Mouse (Mus musculus) megakaryocyte, adult 5-6 weeks (primary cell): Measurements from ENCODE around the gene B3galt4. TPM values are rescaled to one million over a fixed set of nuclear protein-coding genes. Genes with fewer than 3 reads are reported as not detected.
A peak's percentile ranks its signal among the peaks of the same experiment; 100 is the strongest.
"Not testable (repeated sequence)": the region's sequence is repeated elsewhere in the genome, so short reads cannot be mapped to it uniquely, and the experiment has no call there.

Source experiments
- ATAC-seq: 2 replicates; pipeline ENCODE4 v1.8.0; 2016; ENCODE audit warnings: mild to moderate bottlenecking, inconsistent platforms; ENCODE audit not compliant: poor library complexity, severe bottlenecking
- total RNA-seq, 2 experiments: library from RNA; stranded (forward) in 1 of 2; stranded (reverse) in 1 of 2; fragments of 153-499, 151-499 nt in 1 of 2; fragments of 221-1000, 200-1000 nt in 1 of 2; gene quantifications; 2 replicates each; pipeline versions ENCODE4 v1.2.3 to v1.2.4; 2015 to 2017

B3galt4 gene
- total RNA-seq, 2 experiments from 2014 or later = 3.5 to 5.7 TPM

GRCm38 (mm10) chr17:33909077-33909868 is 42.0 kb downstream of the B3galt4 start, which contains the start of gene Daxx:
Daxx (plus strand) TSS chr17:33909414.
- ATAC-seq = peak; percentile 95

DNA sequence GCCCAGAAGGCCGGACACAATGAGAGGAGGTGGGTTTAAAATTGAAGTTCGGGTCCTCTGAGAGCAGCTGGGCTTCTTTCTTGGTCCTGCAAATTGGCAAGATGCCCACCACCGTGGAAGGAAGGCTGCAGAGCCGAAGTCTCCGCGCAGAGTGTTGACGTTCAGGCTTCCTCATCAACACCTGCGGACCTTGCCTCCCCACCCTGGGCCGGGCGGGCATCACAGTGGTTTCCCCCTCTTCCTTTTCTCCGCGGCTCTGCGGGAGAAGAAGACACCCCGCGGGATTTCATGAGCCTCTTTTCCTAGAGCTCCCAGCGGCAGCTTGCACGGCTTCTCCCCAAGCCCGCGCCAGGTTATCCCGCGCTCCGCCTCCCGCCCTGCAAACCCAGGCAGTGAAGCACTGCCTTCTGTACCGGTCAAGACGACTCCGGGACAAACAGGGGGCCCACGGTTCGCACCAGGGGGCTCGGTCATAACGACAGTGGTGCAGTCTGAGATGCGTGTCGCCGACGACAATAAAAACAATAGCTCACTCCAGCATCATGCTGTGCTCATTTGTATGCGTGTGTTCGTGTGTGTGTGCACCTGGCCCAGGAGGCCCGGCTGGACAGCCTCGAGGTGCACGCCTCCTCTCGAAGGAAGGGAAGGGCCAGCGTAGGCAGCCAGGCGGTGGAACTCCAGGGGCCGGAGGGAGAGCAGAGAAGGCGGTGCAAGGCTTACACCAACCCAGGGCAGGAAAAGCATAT is 42.8 kb downstream of the B3galt4 start:
- ATAC-seq = peak; percentile 37

DNA sequence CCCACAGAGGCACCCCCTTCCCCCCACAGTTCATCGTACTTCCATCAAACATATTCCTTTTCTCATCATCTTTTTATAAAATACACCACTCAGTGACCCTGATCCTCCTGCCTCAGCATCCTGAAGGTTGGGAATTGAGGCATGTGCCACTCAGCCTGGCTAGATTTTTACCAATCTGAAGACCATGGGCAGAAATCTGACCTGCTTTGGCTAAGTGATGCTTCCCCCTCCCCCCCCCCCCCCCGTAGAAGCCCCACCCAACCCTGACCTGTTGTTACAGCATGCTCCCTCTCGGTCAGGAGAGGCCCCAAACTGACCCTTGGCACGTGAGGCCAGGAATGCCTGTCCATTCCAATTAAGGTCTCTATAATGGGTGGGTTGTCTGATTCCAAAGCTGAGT is 46.5 kb downstream of the B3galt4 start, which contains the start of gene Platr17:
Gene Platr17 (plus strand): TSS at position 301 of the 400 bp plus-strand sequence.
- not testable (repeated sequence) for ATAC-seq

- not testable (repeated sequence) for ATAC-seq
These were observed 47.2 kb downstream of the B3galt4 start for GRCm38 (mm10) chr17:33903911-33904651.

DNA sequence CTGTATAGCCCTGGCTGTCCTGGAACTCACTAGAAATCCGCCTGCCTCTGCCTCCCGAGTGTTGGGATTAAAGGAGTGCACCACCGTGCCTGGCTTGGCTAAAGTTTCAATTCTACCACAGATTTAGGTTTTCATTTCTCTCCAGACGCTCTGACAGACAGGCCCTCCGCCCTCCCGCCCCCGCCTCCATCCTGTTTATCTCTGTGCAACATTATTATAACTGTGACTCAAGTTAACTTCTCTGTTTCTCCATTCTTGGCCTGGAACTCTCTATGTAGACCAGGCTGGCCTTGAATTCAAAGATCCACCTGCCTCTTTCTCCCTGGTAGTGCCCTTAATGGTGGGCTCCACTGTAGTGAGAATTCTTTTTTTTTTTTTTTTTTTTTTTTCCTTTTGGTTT is 48.8 kb downstream of the B3galt4 start:
- no peak for ATAC-seq

DNA sequence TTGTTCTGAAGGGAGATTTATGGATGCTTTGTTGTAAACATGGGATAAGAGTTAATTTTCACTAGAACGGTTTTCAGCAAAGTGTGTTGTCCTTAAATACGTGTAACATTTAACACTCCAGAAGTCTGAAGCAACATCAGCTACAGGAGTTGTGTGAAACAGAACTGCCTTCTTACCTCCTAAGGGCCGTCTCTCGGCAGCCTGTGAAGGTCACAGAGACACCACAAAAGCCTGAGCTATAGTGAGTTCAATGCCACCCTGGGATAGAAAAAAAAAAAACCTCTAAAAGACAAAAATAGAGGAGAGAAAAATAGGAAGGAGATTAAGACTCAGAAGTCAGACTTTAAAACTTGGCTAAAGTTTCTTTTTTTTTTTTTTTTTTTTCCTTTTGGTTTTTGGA is 49.2 kb downstream of the B3galt4 start:
- ATAC-seq = no peak

DNA sequence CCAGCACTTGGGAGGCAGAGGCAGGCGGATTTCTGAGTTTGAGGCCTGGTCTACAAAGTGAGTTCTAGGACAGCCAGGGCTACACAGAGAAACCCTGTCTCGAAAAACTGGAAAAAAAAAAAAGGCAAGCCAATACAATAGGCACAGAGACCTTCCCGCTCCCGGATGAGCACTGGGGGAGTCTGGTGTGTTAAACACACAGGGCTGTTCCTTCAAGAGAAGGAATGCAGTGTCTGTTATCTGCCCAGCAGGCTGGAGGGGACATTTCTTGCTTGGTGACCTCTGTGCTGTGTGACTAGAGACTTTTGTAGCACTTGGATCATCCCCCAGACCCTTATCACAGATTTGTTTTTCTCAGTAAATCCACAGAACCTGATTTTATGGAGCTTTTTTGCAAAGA is 49.6 kb downstream of the B3galt4 start:
- ATAC-seq = no peak

DNA sequence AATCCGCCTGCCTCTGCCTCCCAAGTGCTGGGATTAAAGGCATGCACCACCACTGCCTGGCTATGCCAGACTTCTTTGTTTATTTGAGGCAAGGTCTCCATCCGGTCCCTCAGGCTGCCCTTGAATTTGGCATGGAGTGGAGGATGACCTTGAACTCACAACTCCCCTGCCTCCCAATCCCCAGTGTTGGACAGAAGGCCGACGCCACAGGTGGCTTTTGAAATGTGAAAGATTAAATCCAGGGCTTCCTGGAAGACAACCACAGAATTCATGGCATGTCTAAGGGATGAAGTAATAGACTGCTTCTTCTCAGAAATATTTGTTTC is 50.3 kb downstream of the B3galt4 start:
- ATAC-seq = no peak

DNA sequence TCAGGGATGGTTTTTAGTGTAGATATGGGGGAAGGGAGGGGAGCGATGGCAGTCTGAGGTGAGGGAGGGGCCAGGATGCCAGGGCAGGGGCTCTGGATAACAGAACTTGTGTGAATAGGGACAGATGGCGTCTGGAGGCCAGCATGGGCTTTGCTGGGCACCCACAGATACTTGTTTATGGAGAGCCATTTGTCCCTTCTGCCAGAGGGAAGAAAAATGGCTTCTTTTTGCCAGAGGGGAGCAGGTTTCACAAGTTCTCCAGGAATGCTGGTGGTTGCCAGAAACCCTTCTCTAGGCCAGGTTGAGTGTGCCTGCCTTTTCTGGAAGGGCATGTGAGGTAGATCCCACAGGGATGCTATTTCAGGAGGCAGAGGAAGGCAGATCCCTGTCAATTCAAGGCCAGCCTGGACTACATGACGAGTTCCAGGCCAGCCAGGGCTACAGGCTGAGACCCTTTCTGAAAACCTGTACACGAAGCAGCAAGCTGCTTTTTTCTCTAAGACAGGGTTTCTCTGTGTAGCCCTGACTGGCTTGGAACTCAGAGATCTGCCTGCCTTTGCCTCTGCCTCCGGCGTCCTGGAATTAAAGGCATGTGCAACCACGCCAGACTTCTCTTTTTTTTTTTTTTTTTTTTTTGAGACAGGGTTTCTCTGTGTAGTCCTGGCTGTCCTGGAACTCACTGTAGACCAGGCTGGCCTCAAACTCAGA is 50.9 kb downstream of the B3galt4 start:
- no peak for ATAC-seq

Other genes starting within 250 kb of the B3galt4 start
Only the 30 nearest of the 32 such genes appear.
- gene March2, start 232.8 kb downstream of the B3galt4 start, total RNA-seq (2015) = 51.4 and 64.2 TPM in 2 replicates
- gene March2, start 232.8 kb downstream of the B3galt4 start, total RNA-seq (2017) = 42.7 and 46.6 TPM in 2 replicates
- 94.0 and 104 TPM in 2 replicates for gene Rab11b, start 191.0 kb downstream of the B3galt4 start, total RNA-seq (2015)
- 26.7 and 41.1 TPM in 2 replicates for gene Rab11b, start 191.0 kb downstream of the B3galt4 start, total RNA-seq (2017)
- 0.59 and 0.80 TPM in 2 replicates for gene Angptl4, start 169.7 kb downstream of the B3galt4 start, total RNA-seq (2015)
- gene Angptl4, start 169.7 kb downstream of the B3galt4 start, total RNA-seq (2017) = 0.33 and 0.73 TPM in 2 replicates
- gene Kank3, start 141.0 kb downstream of the B3galt4 start, total RNA-seq (2015) = 12.3 and 16.2 TPM in 2 replicates
- gene Kank3, start 141.0 kb downstream of the B3galt4 start, total RNA-seq (2017) = 13.5 and 14.8 TPM in 2 replicates
- gene Rps28, start 126.9 kb downstream of the B3galt4 start, total RNA-seq (2015) = 875 and 928 TPM in 2 replicates
- gene Rps28, start 126.9 kb downstream of the B3galt4 start, total RNA-seq (2017) = 2,242 and 2,459 TPM in 2 replicates
- 150 and 160 TPM in 2 replicates for gene Ndufa7, start 126.9 kb downstream of the B3galt4 start, total RNA-seq (2015)
- 110 and 139 TPM in 2 replicates for gene Ndufa7, start 126.9 kb downstream of the B3galt4 start, total RNA-seq (2017)
- 2.5 and 4.0 TPM in 2 replicates for gene Cd320, start 108.4 kb downstream of the B3galt4 start, total RNA-seq (2015)
- 0.85 and 1.5 TPM in 2 replicates for gene Cd320, start 108.4 kb downstream of the B3galt4 start, total RNA-seq (2017)
- gene Gm7029, start 77.7 kb downstream of the B3galt4 start, total RNA-seq (2015) = not detected in 2 replicates
- gene Gm7029, start 77.7 kb downstream of the B3galt4 start, total RNA-seq (2017) = not detected in 2 replicates
- 9.0 and 12.9 TPM in 2 replicates for gene Kifc1, start 60.8 kb downstream of the B3galt4 start, total RNA-seq (2015)
- gene Kifc1, start 60.8 kb downstream of the B3galt4 start, total RNA-seq (2017) = 40.1 and 41.3 TPM in 2 replicates
- gene Platr17, start 46.4 kb downstream of the B3galt4 start, total RNA-seq (2015) = 4.9 and 9.8 TPM in 2 replicates
- 2.6 and 5.9 TPM in 2 replicates for gene Platr17, start 46.4 kb downstream of the B3galt4 start, total RNA-seq (2017)
- 42.1 and 49.7 TPM in 2 replicates for gene Daxx, start 42.1 kb downstream of the B3galt4 start, total RNA-seq (2015)
- 39.3 and 63.3 TPM in 2 replicates for gene Daxx, start 42.1 kb downstream of the B3galt4 start, total RNA-seq (2017)
- gene Tapbp, start 35.6 kb downstream of the B3galt4 start, total RNA-seq (2015) = 99.7 and 105 TPM in 2 replicates
- gene Tapbp, start 35.6 kb downstream of the B3galt4 start, total RNA-seq (2017) = 88.9 and 93.3 TPM in 2 replicates
- 13.7 and 14.0 TPM in 2 replicates for gene Zbtb22, start 35.6 kb downstream of the B3galt4 start, total RNA-seq (2015)
- gene Zbtb22, start 35.6 kb downstream of the B3galt4 start, total RNA-seq (2017) = 22.0 and 25.8 TPM in 2 replicates
- gene Rgl2, start 21.9 kb downstream of the B3galt4 start, total RNA-seq (2015) = 33.6 and 38.2 TPM in 2 replicates
- gene Rgl2, start 21.9 kb downstream of the B3galt4 start, total RNA-seq (2017) = 51.8 and 58.3 TPM in 2 replicates
- 84.1 and 88.3 TPM in 2 replicates for gene Pfdn6, start 11.1 kb downstream of the B3galt4 start, total RNA-seq (2015)
- 148 and 161 TPM in 2 replicates for gene Pfdn6, start 11.1 kb downstream of the B3galt4 start, total RNA-seq (2017)
- gene Wdr46, start 10.8 kb downstream of the B3galt4 start, total RNA-seq (2015) = 12.2 and 12.4 TPM in 2 replicates
- gene Wdr46, start 10.8 kb downstream of the B3galt4 start, total RNA-seq (2017) = 21.6 and 23.7 TPM in 2 replicates
- gene Vps52, start 4.3 kb upstream of the B3galt4 start, total RNA-seq (2015) = 15.7 and 17.7 TPM in 2 replicates
- 11.6 and 22.8 TPM in 2 replicates for gene Vps52, start 4.3 kb upstream of the B3galt4 start, total RNA-seq (2017)
- gene Rps18, start 4.5 kb upstream of the B3galt4 start, total RNA-seq (2015) = 2,016 and 2,115 TPM in 2 replicates
- gene Rps18, start 4.5 kb upstream of the B3galt4 start, total RNA-seq (2017) = 724 and 801 TPM in 2 replicates
- gene H2-K1, start 48.9 kb upstream of the B3galt4 start, total RNA-seq (2015) = 868 and 887 TPM in 2 replicates
- gene H2-K1, start 48.9 kb upstream of the B3galt4 start, total RNA-seq (2017) = 668 and 686 TPM in 2 replicates
- gene Ring1, start 73.2 kb upstream of the B3galt4 start, total RNA-seq (2015) = 5.3 and 6.7 TPM in 2 replicates
- gene Ring1, start 73.2 kb upstream of the B3galt4 start, total RNA-seq (2017) = 7.9 and 9.6 TPM in 2 replicates
- 67.7 and 84.3 TPM in 2 replicates for gene H2-Ke6, start 76.6 kb upstream of the B3galt4 start, total RNA-seq (2015)
- 34.6 and 35.5 TPM in 2 replicates for gene H2-Ke6, start 76.6 kb upstream of the B3galt4 start, total RNA-seq (2017)
- 5.4 and 6.4 TPM in 2 replicates for gene Slc39a7, start 80.2 kb upstream of the B3galt4 start, total RNA-seq (2015)
- 72.5 and 83.1 TPM in 2 replicates for gene Slc39a7, start 80.2 kb upstream of the B3galt4 start, total RNA-seq (2017)
- 19.6 and 23.4 TPM in 2 replicates for gene Rxrb, start 80.3 kb upstream of the B3galt4 start, total RNA-seq (2015)
- gene Rxrb, start 80.3 kb upstream of the B3galt4 start, total RNA-seq (2017) = 23.7 and 27.2 TPM in 2 replicates
- gene Col11a2, start 87.9 kb upstream of the B3galt4 start, total RNA-seq (2015) = 0.36 and 0.87 TPM in 2 replicates
- 1.2 and 1.5 TPM in 2 replicates for gene Col11a2, start 87.9 kb upstream of the B3galt4 start, total RNA-seq (2017)
- gene H2-Oa, start 140.9 kb upstream of the B3galt4 start, total RNA-seq (2015) = 10.0 and 10.8 TPM in 2 replicates
- 3.7 and 6.9 TPM in 2 replicates for gene H2-Oa, start 140.9 kb upstream of the B3galt4 start, total RNA-seq (2017)
- gene H2-DMa, start 168.1 kb upstream of the B3galt4 start, total RNA-seq (2015) = 172 and 189 TPM in 2 replicates
- 145 and 152 TPM in 2 replicates for gene H2-DMa, start 168.1 kb upstream of the B3galt4 start, total RNA-seq (2017)
- gene Brd2, start 171.1 kb upstream of the B3galt4 start, total RNA-seq (2015) = 287 and 312 TPM in 2 replicates
- 286 and 353 TPM in 2 replicates for gene Brd2, start 171.1 kb upstream of the B3galt4 start, total RNA-seq (2017)
- gene H2-DMb2, start 191.8 kb upstream of the B3galt4 start, total RNA-seq (2015) = 8.9 and 9.6 TPM in 2 replicates
- 12.4 and 18.3 TPM in 2 replicates for gene H2-DMb2, start 191.8 kb upstream of the B3galt4 start, total RNA-seq (2017)
- gene H2-DMb1, start 201.6 kb upstream of the B3galt4 start, total RNA-seq (2015) = 105 and 109 TPM in 2 replicates
- 110 and 132 TPM in 2 replicates for gene H2-DMb1, start 201.6 kb upstream of the B3galt4 start, total RNA-seq (2017)
- 43.4 and 46.2 TPM in 2 replicates for gene Tap1, start 236.1 kb upstream of the B3galt4 start, total RNA-seq (2015)
- 96.5 and 101 TPM in 2 replicates for gene Tap1, start 236.1 kb upstream of the B3galt4 start, total RNA-seq (2017)